Mouse (Mus musculus) embryonic fibroblast, embryonic 13.5 days (primary cell): ENCODE results near the gene Dock8.

Experiments
- CTCF ChIP-seq: IDR thresholded peaks from 2 replicates; pipeline ENCODE4 v1.5.1; 2011; ENCODE audit warnings: mild to moderate bottlenecking, control low read depth, low read length, moderate library complexity, borderline replicate concordance; ENCODE audit not compliant: insufficient read depth
- POLR2A ChIP-seq: IDR thresholded peaks from 2 replicates; pipeline ENCODE4 v1.6.1; 2011; ENCODE audit warnings: low read depth, mild to moderate bottlenecking, control low read depth, low read length, moderate library complexity

GRCm38 (mm10) chr19:25230975-25231334, 231.6 kb downstream of the Dock8 start:
- no peak for TF ChIP-seq POLR2A
- TF ChIP-seq CTCF = no peak
